Mouse (Mus musculus) large intestine, adult 2 months (tissue): ENCODE results near the gene Acta2. TPM values are rescaled to one million over a fixed set of nuclear protein-coding genes. Genes with fewer than 3 reads are reported as not detected.

Experiments
- DNase-seq: peaks from one replicate; pipeline ENCODE4 v3.0.0-alpha.2; 2012; ENCODE audit warnings: low read depth, low spot score
- whole genome bisulfite sequencing: fragments of 180-500 bp; shearing (Covaris S2); methylation state at CpG from one replicate; pipeline ENCODE4 v1.1.7; 2018; 5-methylcytosine and 5-hydroxymethylcytosine counted together
- polyA plus RNA-seq: library from polyadenylated mRNA; depleted of rRNA; stranded (reverse); fragments of >200 nt; gene quantifications from 2 replicates; pipeline ENCODE4 v1.2.3, GENCODE M21; 2012; rRNA removed

Gene Acta2
- polyA plus RNA-seq: 1,275 and 1,486 TPM in 2 replicates

DNA sequence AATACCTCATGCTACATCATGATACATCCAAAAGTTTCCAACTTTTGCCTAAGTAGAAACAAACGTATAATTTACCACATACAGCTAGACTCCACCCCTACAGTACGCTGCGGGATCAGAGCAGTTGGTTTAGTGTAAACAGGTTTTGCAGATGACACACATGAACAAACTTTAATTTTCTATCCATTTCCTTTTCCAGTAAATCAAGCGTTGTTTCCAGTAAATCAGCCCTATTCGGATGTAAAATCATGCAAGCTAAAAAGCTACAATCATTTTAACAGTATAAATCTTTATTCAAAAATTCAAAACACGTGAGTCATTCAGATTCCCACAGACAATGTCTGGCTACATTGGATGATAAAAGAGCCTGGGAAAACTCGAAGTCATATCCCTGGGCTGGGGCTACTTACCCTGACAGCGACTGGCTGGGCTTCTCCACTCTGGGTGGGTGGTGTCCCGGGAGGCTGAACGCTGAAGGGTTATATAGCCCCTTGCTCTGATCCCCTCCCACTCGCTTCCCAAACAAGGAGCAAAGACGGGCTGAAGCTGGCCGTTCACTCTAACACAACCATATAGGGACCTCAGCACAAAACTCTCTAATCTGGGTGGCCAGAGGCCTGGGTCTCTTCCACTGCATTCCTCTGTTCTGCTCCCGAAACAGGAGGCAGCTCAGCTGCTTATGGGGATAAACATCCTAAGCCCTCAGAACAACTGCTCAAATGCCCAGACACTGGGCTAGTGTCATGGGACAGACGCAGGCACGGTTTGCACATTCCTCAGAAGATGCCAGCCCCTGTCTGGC, at the start of gene Acta2:
Acta2 (minus strand) TSS at position 711 of the 802 bp plus-strand sequence.
- WGBS: 37% methylated on average over 16 of the region's 16 CpGs
- DNase-seq: no peak

DNA sequence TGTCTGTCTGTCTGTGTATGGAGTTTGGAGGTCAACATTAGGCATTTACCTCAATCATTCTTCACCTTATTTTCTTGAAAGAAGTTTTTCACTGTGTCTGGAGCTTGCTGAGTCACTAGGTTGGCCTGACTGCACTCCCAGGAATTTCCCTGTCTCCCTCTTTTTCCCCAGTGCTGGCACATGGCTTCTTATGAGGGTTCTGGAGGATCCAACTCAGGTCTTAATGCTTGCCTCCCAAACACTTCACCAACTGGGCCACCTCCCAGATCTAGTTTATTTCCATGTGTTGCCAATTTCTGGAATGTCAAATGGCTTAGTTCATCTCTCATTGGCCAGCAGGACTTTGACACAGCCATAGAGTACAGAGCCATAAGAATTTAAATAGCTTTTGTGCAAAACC, 49.5 kb upstream of the Acta2 start:
- DNase-seq: no peak

GRCm38 (mm10) chr19:34300430-34300829, 45.0 kb upstream of the Acta2 start:
- 79% methylated on average over 2 of the region's 2 CpGs for WGBS
- DNase-seq: no peak

GRCm38 (mm10) chr19:34299229-34299628, 43.8 kb upstream of the Acta2 start:
- 69% methylated on average over 4 of the region's 4 CpGs for WGBS
- DNase-seq: no peak

DNA sequence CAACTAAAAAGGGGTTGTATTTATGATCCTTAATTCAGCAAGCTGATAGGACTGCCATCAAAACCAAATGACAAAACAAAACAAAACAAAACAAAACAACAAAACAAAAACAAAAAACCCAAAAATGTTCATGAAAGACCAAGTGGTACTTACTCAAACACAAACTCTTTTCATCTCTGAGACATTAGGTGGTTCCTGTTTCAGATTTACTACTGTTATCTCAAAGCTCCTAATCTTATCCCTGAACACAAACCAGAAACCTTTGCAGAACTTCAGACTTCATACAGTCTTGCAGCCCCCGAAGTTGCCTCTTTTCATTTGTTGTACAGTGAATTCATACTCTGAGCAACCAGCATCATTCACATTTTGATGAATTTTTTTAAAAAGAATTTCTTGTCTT, 43.1 kb upstream of the Acta2 start:
- DNase-seq: no peak

GRCm38 (mm10) chr19:34295442-34295841, 40.1 kb upstream of the Acta2 start:
- DNase-seq: no peak
- 73% methylated on average over 6 of the region's 6 CpGs for WGBS

More for the DNA sequence above, 43.1 kb upstream of the Acta2 start:
- WGBS: 67% methylated on average over 1 of the region's 1 CpGs

DNA sequence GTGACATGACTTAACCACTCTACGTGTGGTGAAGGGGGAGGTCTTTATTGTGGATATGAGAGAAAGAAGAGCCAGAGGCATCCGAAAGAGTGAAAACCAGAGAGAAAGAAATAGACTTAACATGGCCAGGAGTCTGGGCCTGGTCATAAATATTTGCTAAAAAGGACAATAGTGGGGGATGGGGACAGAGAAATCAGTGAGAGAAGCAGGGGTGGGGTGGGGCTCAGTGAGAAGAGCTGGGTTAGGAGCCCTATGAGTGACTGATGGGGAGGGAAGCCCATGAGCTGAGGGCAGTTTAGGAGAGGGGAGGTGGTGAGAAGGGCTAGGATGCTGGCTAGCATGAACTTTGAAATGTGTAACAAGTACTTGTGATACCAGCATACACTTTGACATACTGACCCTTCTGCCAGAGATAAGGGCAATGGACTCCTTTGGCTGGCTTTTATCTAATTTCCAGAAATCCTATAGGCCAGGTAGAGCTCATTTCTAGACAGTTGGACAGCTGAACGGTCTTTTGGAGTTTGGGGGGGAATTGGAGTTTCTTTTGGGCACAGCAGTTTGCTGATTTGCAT, 38.1 kb upstream of the Acta2 start:
- DNase-seq: no peak
- 79% methylated on average over 3 of the region's 3 CpGs for WGBS

- no peak for DNase-seq
- WGBS: 79% methylated on average over 2 of the region's 2 CpGs
Measured at GRCm38 (mm10) chr19:34292701-34293100, 37.3 kb upstream of the Acta2 start.

- 61% methylated on average over 5 of the region's 5 CpGs for WGBS
- DNase-seq: no peak
Measured at GRCm38 (mm10) chr19:34291956-34292355, 36.6 kb upstream of the Acta2 start.

- DNase-seq: no peak
- WGBS: 9% methylated on average over 8 of the region's 8 CpGs
Measured at GRCm38 (mm10) chr19:34291379-34291778, 36.0 kb upstream of the Acta2 start.

GRCm38 (mm10) chr19:34290872-34291341, 35.5 kb upstream of the Acta2 start:
- 3% methylated on average over 15 of the region's 15 CpGs for WGBS
- DNase-seq: no peak

DNA sequence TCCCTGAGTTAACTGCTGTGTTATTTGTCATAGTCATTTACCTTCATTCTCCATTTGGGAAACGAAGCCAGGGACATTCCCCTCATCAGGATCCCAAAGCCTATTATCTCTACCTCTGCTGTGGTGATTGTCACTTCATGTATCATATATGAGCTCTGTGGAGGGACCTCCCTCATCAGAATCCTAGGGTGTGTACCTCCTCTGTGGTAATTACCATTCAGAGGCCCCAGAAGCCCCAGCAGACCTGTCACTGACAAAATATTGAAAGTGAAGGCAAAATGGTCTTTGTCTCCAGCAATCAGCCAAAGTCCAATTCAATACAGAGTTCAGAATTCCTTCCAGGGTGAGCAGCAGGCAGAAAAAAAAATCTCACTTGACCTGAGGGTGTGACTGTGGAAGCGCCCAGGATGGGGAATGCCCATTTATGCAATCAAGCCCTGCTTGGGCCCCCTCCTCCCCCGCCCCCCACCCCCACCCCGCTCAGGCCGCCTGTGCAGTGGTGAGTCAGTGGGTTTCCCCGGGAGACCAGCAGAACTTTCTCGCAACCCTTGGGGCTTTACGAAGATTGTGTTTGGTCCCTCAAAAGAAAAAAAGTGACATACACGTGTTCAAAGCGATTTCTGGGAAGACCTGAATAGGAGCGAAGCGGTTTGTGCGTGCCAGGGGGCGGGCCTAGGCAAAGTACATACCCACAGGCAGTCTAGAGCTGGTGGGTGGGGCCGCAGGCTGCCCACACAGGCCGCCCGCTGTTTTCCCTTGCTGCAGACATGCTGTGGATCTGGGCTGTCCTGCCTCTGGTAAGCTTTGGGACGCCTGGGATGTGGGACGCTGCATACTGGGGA, 34.8 kb upstream of the Acta2 start, which contains the start of gene Fas:
Fas (plus strand) TSS at position 719 of the 842 bp plus-strand sequence.
- WGBS: 2% methylated on average over 19 of the region's 19 CpGs
- DNase-seq: no peak

GRCm38 (mm10) chr19:34288696-34289095, 33.3 kb upstream of the Acta2 start:
- DNase-seq: no peak
- WGBS: 88% methylated on average over 1 of the region's 1 CpGs

DNA sequence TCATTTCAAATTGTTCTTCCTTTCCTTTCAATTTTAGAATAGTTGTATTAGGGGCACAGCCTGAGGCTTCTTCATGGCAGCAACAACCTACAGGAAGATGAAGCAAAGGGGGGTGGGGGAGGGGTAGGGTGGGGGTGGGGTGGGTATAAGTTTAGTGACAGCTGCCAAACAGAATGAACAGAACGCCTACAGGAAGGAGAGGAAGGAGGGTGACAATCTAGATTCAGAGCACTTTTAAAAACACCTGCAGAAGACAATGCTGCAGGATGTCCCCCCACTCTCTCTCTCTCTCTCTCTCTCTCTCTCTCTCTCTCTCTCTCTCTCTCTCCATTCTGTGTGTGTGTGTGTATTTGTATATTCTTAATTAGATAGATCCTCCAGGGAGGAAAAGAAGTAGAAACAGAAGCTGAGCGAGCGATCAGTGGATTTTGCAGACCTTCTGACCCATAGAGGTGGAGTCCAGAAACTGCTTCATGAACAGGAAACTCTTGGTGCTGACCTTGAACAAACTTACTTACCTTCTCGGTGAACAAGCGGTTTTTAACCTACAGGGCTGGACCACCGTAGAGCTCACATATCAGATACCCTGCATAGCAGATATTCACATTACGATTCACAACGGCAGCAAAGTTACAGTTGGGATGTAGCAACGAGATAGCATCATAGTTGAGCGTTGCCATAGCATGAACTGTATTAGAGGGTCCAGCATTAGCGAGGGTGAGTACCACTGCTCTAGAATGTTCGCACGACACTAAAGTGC, 32.4 kb upstream of the Acta2 start:
- WGBS: 69% methylated on average over 13 of the region's 13 CpGs
- no peak for DNase-seq

- DNase-seq: no peak
Measured at GRCm38 (mm10) chr19:34287221-34287620, 31.8 kb upstream of the Acta2 start.

DNA sequence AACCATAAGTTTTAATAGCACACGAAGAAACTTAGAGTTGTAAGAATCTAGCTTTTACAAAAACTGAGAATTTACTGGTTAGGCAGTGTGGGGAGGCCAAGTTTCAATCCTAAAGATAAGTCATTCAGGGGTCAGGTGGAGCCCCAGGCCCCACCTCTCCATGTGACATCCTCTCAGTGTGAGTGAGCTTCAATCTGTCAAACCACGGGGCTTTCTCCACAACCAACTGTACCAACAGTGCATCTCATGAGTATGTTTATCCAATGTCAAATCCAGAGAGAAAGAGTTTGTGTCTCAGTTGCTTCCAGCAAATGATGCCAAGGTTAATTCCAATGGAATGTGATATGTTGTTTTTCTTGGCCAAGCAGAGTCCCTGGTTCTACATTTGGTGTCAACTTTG, 29.4 kb upstream of the Acta2 start:
- WGBS: 43% methylated on average over 2 of the region's 2 CpGs
- no peak for DNase-seq

- DNase-seq: no peak
- 34% methylated on average over 10 of the region's 10 CpGs for WGBS
Measured at GRCm38 (mm10) chr19:34284383-34284782, 29.0 kb upstream of the Acta2 start.

DNA sequence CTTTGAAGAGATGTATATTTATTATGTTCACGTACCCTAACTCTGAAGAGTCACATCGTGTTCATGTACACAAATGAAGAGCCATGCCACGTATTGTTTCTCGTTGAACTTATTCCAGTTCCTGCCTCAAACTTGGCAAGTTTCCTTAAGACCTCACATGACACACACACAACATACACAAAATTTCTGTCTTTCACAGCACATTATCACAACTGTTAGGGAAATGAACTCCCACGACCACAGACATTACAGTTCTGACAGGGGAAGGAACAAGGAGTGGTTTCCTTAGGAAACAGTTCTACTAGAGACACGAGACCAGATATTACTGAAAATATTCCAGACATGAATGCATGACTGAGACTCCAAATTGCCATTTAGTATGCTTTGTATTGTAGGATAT, 28.2 kb upstream of the Acta2 start:
- no peak for DNase-seq
- 61% methylated on average over 6 of the region's 6 CpGs for WGBS

DNA sequence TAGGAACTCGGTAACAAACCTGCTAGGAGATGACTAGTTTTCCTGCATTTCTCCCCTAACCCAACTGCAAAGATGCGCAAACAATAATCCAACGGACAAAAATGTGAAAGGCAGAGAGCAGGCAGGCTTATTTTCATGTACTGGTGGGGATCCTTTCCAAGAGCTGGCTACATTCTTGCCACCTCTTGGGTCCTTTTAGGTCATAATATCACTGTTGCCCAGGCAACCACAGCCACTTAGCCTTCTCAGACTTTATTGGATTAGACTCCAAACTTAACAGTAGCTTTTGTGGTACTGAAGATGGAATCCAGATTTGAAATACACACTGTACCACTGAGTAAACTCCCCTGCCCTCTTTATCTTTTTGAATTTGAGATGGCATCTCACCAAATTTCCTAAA, 22.7 kb upstream of the Acta2 start:
- 69% methylated on average over 3 of the region's 3 CpGs for WGBS
- DNase-seq: no peak

DNA sequence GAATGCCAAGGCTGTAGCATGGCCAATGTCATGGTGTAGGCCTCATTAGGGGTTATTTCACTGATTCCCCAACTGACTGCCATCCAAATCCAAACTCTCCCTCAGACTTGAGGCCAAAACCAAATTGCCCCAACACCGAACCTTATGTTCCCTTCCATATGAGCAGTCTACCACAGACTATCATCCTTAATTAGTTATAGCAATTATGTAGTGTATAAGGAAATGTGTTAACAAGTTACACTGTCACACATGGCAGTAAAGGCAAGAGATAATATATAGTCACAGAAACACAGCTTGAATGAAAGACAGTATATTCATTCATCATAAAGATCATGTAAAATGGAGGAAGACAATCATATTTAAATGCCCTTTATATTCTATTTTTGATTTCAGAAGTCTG, 17.7 kb upstream of the Acta2 start:
- WGBS: 100% methylated on average over 1 of the region's 1 CpGs

More for the DNA sequence above, 17.7 kb upstream of the Acta2 start:
- DNase-seq: no peak
